Mouse (Mus musculus) urinary bladder, adult 2 months (tissue): Measurements from ENCODE around the gene Nuak2. TPM values are rescaled to one million over a fixed set of nuclear protein-coding genes. Genes with fewer than 3 reads are reported as not detected.
"Not testable (repeated sequence)": the region's sequence is repeated elsewhere in the genome, so short reads cannot be mapped to it uniquely, and the experiment has no call there.

Experiments used
- DNase-seq: peaks from one replicate; pipeline ENCODE4 v3.0.0; 2022; ENCODE audit warnings: low spot score
- polyA plus RNA-seq: library from polyadenylated mRNA; depleted of rRNA; stranded (reverse); fragments of >200 nt; gene quantifications from 2 replicates; pipeline ENCODE4 v1.2.3, GENCODE M21; 2012

Nuak2 gene
- polyA plus RNA-seq, 1 experiment, result 3.4 TPM

DNA sequence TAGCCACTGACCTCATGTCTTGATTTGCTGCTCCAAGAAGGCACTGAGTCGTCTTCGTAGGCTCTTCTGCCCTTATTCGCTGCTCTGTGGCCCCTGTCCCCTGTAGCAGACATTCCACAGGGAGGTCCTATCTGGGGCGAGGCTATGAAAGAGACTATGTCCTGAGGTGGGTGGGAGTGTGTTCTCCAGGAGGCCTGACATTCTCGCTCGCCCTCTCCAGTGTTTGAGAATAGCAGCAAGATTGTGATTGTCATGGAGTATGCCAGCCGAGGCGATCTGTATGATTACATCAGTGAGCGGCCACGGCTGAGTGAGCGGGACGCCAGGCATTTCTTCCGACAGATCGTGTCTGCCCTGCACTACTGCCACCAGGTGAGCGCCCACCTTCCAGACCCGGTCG is 11.6 kb downstream of the Nuak2 start:
- no peak for DNase-seq

DNA sequence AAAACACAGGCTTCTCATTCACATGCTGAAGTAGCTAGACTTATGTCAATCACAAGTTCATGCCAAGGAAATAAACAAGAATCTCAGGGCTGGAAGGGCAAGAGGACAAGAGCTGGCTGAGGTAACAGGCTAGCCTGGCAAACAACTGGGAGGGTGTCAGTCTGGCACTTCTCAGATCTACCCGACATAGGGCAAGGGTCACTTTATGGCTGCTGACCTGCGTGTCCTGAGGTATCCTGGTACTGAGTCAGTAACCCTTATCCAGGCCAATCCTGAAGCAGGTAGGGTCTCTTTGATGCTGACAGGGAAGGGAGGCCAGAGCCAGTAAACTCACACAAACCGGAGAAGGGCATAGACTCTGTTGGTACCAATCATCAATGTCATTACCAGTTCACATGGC is 12.6 kb downstream of the Nuak2 start:
- no peak for DNase-seq

DNA sequence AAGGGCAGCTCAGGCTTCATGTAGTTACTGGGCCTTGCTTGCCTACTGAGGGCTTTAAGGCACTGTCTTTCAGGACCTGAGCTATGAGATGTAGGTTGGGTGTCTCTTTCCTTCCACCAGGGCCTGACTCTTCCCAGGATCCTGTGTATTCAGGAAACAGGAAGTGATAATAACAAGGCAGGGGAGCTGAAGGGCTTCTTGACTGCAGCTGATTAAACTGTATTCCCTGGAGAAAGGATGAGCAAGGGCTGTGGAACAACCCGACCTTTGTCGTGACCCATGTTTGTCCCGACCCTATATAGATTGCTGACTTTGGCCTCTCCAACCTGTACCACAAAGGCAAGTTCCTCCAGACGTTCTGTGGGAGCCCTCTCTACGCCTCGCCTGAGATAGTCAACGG is 13.7 kb downstream of the Nuak2 start:
- DNase-seq, result no peak

DNA sequence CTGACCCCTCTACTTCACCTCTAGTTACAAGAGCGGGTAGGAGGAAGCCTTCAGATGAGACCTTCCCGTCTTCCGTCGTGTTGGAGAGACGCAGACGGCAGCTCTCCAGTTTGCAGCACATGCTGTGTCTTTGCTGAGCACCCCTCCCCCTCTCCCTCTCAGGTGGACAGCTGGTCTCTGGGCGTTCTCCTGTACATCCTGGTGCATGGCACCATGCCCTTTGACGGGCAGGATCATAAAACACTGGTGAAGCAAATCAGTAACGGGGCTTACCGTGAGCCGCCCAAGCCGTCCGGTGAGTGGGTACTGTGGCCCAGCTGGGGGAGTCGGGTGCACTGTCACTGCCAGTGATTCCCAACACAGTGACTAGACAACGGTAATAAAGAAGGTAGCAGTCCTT is 14.5 kb downstream of the Nuak2 start:
- no peak for DNase-seq

DNA sequence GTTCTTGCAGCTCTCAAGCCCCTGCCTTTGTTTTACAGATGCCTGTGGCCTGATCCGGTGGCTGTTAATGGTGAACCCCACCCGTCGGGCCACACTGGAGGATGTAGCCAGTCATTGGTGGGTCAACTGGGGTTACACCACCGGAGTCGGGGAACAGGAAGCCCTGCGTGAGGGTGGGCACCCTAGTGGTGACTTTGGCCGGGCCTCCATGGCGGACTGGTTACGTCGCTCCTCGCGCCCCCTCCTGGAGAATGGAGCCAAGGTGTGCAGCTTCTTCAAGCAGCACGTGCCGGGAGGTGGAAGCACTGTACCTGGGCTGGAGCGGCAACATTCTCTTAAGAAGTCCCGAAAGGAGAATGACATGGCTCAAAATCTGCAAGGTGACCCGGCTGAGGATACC is 15.4 kb downstream of the Nuak2 start:
- no peak for DNase-seq

DNA sequence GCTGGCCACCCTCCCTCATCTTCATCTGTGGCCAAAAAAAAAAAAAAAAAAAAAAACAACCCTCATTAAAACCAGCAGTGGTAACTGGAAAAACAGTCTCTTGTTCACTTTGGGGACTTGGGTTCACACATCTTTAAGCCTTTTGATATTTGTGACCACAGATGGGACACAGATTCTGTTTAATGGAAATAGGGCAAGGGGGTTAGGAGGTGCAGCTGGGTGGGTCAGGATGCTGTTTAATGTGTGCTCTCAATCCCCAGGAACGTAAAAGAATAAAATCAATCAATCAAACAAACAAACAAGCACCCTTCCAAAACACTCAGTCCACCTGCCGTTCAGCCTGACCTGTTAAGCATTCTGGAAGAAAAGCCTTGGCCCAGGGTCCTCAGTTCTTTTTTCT is 17.3 kb downstream of the Nuak2 start:
- DNase-seq, result no peak

DNA sequence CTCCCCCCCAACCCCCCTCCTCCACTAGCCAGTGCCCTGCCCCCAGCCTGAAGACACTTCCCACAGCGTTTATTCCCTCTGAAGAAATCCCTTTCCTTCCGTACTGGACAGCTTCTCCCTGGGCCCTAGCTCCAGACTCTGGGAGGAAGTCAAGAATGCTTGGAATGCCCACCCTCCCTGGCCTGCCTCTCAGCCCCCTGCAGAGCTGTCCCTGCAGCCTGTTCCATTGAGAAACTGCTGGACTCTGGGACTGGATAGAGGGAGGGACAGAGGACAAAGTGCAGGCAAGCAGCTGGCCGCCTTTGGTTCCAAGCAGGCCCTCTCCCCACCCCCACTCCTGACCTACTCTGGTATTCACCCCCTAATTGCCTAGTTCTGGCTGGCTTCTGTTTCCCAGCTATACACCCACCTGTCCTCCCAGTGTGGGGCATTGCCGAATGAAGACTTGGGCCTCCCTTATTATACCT is 17.8 kb downstream of the Nuak2 start:
- no peak for DNase-seq

DNA sequence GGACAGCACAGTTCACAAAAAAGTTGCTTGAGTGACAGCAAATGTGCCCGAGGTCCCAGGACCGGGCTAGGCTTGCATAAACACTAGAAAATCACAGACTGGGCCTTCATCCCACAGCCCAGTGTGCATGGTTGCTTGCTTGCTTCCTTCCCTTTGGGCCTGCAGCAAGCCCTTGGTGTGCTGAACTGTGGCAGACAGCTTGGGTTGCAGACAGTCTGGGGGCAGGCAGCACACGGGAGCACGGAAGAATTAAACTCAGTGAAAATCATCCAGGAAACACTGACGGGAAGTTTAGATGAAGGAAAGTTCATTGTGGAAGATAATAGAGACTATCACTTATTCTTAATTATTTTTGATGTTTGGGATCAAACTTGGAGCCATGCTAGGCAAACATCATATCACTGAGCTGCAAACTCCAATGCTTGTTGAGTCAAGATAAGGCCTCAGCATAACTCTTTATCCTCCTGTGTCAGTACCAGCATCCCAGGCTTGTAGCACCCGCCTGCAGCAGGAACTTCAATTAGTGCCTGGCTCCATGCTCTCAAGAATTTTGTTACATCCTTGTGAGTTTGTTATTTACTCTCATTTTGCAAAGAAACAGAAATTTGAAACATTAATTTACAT is 18.4 kb downstream of the Nuak2 start:
- DNase-seq, result no peak

DNA sequence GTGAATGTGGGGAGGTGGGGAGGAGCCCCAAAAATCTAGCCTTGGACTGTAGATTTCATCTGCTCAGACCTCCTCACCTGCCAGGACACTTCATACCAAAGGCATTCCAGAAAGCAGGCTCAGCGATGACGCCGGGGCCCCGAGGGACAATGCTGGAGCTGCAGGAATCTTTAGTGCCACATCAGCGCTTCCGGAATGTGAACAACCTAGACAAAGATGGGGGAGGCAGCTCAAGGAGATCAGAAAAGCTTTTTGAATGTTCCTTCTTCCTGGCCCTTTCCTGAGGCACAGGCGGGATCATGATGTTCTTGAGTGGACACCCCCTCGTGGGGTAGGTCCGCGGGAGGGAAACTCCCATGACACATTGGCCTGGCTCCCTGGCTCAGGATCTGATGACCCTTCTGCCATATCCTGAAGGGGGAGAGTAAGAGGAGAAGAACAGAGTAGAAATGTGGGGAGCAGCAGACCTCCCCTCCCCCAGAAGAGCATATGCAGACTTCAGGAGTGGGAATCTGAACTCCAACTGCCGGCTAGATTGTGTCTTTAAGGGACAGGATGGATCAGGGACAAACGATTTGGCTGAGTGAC is 19.5 kb downstream of the Nuak2 start:
- no peak for DNase-seq

DNA sequence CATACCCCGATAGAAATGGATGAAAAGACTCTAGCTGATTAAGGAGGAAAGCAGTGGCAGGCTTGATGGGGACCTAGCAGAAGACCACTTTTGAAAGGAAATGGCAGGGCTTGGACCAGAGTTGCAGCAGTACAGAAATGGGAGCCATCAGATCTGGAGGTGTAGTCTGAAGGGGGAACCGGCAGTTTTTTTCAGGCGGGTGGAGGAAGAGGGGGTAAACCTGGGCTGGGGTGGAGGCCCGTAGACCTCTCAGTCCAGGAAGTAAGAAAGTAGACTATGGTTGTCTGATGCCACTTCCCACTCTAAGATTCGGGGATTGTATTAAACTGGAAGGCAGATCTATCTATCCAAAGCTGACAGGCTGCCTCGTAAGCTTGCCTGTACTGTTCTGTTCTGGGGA is 21.0 kb downstream of the Nuak2 start:
- DNase-seq, result no peak

DNA sequence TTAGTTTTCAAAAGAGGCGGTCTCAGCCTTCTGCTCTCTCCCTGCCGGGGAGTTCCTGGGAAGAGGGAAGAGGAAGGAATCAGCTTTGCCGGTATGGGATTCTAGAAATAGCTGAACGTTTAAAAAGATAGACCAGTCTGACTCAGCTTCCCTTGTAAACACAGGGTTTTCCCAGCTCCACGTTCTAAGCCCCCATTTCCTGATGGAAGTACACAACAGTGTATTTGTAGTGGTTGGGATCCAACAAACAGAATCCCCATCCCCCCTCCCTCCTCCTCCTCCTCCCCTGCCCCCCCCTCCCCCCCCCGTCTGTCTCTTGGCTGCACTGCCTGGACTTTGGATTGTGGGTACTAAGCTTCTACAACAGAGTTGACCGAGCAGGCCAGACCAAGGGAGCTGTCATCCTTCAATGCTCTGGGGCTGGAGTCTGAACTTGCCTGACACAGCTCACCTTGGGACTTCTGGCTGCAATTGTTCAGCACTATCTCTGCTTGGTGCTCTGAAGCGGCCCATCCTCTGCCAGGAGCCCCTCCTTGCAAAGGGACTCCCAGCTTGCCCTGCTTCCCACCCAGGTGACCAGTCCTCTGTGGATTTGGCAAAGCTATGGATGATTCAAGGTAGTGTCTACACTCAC is 22.2 kb downstream of the Nuak2 start:
- no peak for DNase-seq

DNA sequence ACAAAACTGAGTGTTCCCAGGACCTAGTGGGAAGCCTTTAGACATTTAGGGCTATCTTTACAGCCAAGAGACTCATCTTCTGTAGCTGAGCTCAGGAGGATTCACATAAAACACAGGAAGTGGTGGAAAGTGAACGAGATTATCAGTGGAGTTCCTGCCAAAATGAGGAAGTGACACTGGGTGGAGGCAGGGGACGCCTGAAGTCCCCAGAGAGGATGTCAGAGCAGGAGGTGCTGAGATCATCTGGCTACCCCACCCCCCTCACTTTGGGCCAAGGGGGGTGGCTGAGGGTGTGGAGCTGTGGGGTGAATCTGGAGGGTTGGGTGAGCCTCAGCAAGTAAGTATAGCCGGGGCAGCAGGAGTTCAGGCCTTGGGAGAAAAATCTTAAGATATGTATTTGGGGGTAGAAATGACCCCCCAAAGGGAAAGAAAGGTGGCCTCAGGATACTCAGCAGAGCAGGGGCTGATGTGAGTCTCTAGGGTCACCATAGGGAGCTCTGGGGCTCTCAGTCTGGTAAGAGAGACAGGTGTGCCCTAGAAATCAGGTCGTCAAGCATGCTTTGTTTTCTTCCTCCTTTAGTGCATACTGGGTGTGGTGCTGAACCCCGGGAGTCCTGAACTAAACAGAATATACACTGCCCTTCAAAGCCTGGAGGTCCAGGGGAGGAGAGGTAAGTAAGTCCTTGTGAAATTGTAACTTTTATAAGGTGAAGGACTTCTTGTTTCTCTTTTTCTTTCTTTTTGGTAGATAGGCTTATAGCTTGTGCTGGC is 26.0 kb downstream of the Nuak2 start:
- DNase-seq, result no peak

DNA sequence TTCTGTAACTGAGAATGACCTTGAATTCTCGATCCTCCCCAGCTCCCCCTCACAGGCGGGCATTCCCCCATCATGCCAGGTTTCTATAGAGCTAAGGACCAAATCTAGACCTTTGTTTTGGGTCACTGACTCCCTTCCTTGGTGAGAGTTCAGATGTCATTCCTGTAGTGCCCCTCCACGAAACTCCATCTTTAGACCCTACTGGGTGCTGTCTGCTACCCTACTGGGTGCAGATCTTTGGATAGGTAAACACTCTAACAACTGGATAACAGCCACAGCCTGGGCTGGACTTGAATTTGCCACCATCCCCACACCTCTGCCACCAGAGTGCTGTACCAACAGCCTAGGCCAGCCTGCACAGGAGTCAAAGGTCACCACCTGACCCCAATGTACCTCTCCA is 26.6 kb downstream of the Nuak2 start:
- no peak for DNase-seq

DNA sequence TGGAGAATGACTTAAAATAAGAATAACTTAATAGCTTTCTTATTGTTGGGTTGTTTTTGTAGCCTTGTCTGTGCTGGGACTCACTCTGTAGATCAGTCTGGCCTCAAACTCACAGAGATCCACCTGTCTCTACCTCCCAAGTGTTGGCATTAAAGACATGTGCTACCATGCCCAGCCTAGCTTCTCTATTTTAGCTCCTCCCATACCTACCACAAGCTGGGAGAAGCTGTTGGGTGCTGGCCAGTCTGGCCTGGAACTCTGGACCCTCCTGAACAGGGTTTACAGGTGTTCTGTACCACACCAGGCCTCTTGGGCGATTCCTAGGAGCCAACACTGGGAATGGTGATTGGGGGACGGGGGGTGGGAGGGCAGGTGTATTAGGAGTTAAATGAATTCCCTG is 27.3 kb downstream of the Nuak2 start:
- no peak for DNase-seq

DNA sequence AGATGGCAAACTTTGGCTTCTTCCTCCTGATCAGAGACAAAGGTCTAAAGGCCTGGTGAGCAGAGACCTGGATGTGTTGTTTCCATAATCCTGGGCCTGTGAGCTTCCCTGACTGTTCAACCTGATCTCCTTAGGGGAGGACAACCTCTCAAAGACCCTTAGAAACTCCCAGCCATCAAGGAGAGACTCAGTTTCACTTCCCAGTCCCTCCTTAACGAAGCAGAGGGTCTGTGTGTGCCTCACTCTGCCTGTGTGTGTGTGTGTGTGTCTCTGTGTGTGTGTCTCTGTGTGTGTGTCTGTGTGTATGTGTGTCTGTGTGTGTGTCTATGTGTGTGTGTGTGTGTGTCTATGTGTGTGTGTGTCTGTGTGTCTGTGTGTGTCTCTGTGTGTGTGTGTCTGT is 27.7 kb downstream of the Nuak2 start:
- no peak for DNase-seq

DNA sequence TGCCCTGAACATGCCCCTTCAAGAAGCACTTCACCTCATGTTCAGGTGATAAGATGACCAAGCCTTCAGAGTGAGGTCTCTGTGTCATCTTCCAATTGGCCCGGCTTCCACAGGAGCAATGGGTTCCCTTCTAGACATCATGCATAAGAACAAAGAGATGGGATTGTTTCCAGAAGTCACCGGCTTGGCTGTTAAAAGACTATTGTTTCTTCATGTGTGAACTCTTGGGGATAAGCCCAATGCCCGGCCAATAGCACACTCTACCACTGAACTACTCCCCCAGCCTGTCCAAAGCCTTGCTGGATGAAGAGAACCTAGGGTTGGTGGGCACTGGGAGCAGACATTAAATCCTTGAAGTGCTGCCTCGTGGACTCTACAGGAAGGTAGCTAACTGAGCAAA is 29.6 kb downstream of the Nuak2 start:
- DNase-seq, result no peak

DNA sequence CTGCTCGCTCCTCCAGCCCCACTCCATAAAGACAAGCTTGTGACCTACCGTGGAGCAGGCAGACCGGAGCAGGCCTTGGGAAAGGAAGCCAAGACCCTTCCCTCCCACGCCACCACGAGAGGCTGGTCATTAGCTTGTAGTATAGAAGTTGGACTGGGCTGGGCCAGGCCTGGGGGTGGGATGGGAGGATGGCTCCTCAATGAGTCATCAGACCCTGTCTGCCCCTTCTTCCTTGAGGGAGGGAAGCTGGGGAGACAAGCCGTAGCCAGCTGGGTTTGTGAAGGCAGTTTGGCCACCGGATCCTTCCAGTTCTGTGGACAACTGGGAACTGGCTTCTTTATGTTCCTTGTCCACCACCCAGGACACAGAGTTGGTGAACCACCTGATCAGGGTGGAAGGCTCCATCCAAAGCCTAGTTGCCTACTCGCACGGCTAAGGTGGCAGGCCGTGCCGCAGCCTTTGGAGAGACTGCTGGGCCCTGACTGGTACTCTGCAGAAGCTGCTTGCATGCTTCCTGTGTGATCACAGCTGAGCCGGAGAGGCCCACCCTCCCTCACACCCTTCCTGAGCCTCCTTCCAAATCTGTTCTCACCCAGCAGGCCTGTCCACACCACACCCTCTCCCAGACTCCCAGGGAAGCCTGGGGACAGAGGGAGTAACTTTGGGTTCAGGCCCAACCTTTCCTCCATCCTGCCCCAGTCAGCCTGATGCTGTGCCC is 30.4 kb downstream of the Nuak2 start:
- no peak for DNase-seq

DNA sequence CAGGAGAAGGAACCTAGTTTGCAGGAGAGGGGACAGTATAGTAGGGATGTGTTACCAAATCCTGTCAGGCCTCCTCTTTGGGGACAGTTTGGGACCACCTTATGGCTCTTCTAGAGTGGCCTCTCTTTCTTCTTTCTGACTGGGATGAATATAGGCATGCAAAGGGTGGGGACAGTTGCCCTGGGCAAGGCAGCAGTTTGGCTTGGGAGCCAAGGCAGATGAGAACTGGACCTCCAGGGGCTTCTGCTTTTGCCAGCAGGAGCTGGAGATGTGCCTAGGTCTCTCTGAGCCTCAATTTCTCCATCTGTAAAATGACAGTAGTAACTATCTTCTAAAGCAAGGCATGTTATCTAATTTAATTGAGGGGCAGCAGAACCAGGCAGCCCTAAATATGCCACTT is 31.0 kb downstream of the Nuak2 start:
- DNase-seq, result no peak

DNA sequence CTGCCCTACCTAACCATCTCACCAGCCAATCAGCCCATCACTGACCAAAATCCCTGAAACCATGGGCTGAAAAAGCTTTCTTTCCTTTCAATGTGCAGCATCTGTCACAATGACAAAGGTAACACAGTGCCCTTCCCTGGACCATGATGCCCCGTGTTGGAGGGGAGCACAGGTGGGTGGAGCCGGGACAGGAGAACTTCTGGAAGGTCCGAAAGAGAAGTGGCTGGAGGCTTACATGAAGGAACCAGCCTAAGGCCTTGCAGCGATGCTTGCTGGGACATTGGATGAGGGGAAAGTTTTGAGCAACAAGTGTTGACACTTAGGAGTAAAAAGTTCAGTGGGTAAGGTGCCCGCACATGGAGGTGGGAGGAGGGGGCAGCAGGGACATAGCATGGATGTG is 32.5 kb downstream of the Nuak2 start:
- no peak for DNase-seq

DNA sequence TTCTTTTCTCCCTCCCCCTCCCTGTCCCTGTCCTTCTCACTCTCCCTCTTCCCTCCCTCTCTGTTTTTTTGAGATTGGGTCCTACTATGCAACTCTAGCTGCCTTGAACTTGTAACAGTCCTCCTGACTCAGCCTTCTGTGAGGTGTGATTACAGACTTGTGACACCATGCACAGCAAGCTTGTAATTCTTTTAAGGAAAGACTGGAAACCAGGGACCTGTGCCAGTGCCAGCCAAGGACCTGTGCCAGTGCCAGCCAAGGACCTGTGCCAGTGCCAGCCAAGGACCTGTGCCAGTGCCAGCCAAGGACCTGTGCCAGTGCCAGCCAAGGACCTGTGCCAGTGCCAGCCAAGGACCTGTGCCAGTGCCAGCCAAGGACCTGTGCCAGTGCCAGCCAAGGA is 33.1 kb downstream of the Nuak2 start:
- DNase-seq, result not testable (repeated sequence)

DNA sequence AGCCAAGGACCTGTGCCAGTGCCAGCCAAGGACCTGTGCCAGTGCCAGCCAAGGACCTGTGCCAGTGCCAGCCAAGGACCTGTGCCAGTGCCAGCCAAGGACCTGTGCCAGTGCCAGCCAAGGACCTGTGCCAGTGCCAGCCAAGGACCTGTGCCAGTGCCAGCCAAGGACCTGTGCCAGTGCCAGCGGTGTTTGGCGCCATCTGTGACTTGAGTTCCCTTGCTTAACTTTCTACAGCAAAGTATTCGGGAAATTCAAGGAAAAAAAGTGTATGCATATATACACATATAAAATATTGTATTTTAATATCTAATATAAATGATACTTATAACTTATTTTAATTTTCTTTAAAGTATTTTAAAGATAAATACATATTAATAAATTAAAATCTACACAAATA is 33.7 kb downstream of the Nuak2 start:
- not testable (repeated sequence) for DNase-seq

DNA sequence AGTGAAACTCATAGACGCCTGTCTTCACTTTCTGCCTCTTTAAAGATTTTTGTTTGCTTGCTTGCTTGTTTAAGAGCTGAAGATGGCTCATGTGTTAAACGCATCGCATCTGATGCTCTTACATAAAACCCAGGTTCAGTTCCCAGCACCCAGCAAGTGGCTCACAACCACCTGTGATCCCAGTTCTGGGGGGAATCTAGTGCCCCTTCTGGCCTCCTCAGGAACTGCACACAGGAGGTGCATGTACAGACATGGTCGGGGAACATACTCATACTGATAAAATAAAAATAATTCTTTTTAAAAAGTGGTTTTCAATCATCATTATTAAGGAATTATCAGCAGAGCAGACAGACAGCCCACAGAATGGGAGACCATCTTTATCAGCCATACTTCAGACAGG is 35.1 kb downstream of the Nuak2 start:
- no peak for DNase-seq
